Mouse (Mus musculus) kidney, postnatal 14 days (tissue): ENCODE data around the gene Nat8.
"Not testable (repeated sequence)": the region's sequence is repeated elsewhere in the genome, so short reads cannot be mapped to it uniquely, and the experiment has no call there.

Source experiments
- DNase-seq: peaks from one replicate; pipeline ENCODE4 v3.0.0; 2022; ENCODE audit warnings: mixed read lengths

The Nat8 gene

DNA sequence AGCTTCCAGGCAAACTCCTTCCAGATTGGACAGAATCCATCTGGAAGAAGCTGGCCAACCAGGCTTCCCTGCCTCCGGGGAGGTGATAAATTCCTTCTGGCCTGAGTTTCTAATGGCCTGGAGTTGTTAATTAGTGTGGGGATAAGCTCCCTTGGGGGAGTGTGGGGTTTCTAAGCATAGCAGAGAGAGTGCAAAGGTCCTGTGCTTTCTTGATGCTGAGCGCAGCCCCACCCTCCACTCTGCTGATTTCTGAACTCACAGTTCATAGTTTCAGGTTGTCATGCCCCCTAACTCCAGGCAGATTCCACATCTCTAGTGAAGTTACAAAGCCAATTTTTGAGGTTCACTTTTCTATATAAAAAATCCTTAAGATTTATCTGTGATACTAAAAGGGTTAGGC, 3.2 kb upstream of the Nat8 start:
- peak; percentile 24 for DNase-seq

GRCm38 (mm10) chr6:85834504-85835100, 2.7 kb upstream of the Nat8 start:
- DNase-seq, result not testable (repeated sequence)

GRCm38 (mm10) chr6:85829462-85829861, 2.4 kb downstream of the Nat8 start:
- no peak for DNase-seq

GRCm38 (mm10) chr6:85825886-85826285, 6.0 kb downstream of the Nat8 start:
- no peak for DNase-seq

DNA sequence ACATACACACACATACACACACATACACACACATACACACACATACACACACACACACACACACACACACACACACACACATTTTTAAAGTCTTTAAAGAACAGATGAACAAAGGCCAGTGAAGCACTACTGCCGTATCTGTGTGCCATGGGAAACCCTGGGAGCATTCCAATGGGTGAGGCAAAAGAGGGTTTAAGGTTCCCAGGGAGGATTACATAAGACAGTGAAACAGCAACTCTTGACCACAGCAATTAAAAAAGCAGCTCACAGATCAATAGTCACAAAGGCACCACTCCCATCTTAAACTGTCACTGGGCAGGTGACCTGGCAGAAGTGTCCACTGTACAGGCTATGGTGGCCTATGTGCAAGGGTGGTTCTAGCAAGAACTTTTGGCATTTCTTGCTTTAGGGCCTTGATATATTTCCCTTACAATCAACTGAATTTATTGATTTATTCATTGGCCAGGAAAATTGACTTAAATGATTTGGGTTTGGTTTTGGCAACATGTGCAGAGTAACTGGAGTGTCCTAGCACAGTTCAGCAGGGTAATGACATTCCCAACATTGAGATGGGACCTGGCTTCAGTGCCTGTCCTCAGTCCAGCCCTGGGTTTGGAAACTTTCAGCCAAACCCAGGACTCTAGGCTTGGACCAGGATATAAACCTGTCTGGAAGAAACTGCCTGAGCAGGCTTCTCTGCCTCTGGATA, 8.3 kb downstream of the Nat8 start:
- DNase-seq, result no peak

- no peak for DNase-seq
Measured at GRCm38 (mm10) chr6:85822286-85822685, 9.6 kb downstream of the Nat8 start.

- DNase-seq, result no peak
Measured at GRCm38 (mm10) chr6:85820837-85821236, 11.0 kb downstream of the Nat8 start, which contains the start of the genes Nat8f6 and Nat8f5. Gene Nat8f6 (minus strand): TSS chr6:85820954. Gene Nat8f5 (minus strand): TSS chr6:85820972.

GRCm38 (mm10) chr6:85818338-85818737, 13.5 kb downstream of the Nat8 start:
- no peak for DNase-seq

DNA sequence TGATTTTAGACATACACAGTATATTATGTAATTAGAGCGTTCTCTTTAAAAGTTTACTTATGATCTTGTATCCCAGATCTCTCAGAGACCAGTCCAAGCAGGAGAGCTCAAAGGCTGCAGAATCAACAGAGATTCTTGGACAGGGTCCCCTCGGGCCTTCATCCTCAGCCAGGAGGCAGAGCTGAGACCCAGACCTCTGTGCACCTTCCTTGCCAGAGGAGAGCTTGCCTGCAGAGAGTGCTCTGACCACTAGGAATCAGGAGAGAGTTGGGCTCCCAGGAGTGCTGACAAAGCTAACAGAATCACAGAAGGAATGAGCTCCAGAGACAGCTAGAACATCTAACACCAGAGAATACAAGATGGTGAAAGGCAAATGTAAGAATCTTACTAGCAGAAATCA, 18.5 kb downstream of the Nat8 start:
- DNase-seq, result no peak

- DNase-seq, result peak; percentile 21
Measured at GRCm38 (mm10) chr6:85810942-85811537, 20.8 kb downstream of the Nat8 start.

- not testable (repeated sequence) for DNase-seq
Measured at GRCm38 (mm10) chr6:85810514-85810913, 21.4 kb downstream of the Nat8 start.

DNA sequence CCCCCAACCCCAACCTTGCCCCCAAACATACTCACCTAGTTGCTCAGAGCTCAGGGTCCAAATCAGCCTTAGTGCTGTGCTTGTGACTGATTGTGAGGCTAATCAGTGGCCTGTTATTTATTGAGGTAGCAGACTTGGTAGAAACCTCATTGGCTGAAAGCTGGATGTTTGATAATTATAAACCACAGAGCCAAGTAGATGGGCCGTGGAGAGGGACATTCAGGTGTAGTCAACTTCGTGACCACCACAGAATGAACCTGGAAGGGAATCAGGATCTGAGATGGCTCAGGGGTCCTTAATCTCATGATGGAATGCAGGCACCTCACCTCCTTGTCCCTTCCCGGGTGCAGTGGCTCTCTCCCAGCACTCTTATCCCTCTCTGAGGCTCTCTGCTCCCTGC, 22.1 kb downstream of the Nat8 start:
- DNase-seq, result not testable (repeated sequence)

DNA sequence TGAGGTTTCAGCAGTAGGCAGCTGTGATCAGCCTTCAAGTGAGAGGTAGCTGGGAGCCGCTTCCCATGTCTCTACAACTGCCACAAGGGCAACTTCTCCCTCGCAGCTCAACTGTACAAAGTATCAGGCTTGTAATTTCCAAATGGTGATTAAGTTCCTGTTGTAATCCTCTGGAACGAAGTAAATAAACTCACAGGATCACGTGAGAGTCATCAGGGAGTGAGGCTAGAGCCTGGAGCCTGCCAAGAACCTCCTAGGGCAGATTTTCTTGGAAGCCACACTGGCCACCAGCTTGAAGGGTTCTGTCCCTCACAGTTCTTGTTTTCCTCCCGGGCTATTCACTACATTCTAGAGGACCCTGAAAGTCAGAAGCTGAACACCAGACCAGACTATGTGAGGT, 28.7 kb downstream of the Nat8 start:
- DNase-seq, result not testable (repeated sequence)
